Mouse (Mus musculus): ENCODE results near the gene Pcyt1a.

GRCm38 (mm10) chr16:32487234-32488111, 56.8 kb downstream of the Pcyt1a start, which contains the start of gene Slc51a:
- TF ChIP-seq MAX (IDR thresholded peaks at IDR 0.05; ENCODE audit: low read depth) (no peak), POLR2A (IDR thresholded peaks at IDR 0.05; ENCODE audit: insufficient read length, low read depth) (no peak), MYOD1 (IDR thresholded peaks at IDR 0.05; ENCODE audit: control insufficient read depth in 1 of 3, insufficient read length in 2 of 3, low read depth in 2 of 3) (no peak), CEBPB (IDR thresholded peaks at IDR 0.05; ENCODE audit: insufficient read depth, poor library complexity, severe bottlenecking) (no peak), POLR2AphosphoS2 (IDR thresholded peaks at IDR 0.05; ENCODE audit: insufficient read length, low read depth) (no peak)
